Mouse (Mus musculus): Measurements from ENCODE around the gene Tfam. TPM values are rescaled to one million over a fixed set of nuclear protein-coding genes. Genes with fewer than 3 reads are reported as not detected.

Tfam gene
- 10 to 100 TPM; 37.4 to 44.4 TPM for total RNA-seq (2021)
- long read RNA-seq, full-length matches to known transcripts: 14 of 15 reads
- long read RNA-seq, partial matches to known transcripts: 1 of 15 reads
- long read RNA-seq, other reads (novel, unspliced or antisense): 0 of 15 reads

- DNase-seq (ENCODE audit: low spot score in 2 of 2): no peak
Measured at GRCm38 (mm10) chr10:71238240-71238554, at the start of gene Tfam. Gene Tfam (minus strand): TSS chr10:71238280.

- peak; percentile 92 to 96 for DNase-seq (ENCODE audit: low spot score in 2 of 2)
Measured at GRCm38 (mm10) chr10:71285126-71285580, 47.1 kb upstream of the Tfam start, which contains the start of gene Ube2d1. Gene Ube2d1 (minus strand): TSS chr10:71285262.

- DNase-seq (ENCODE audit: low spot score in 2 of 2): peak in 1 of 2 experiments; percentile 22
Measured at GRCm38 (mm10) chr10:71284511-71285125, 46.5 kb upstream of the Tfam start.

- no peak for DNase-seq (ENCODE audit: low spot score in 2 of 2)
Measured at GRCm38 (mm10) chr10:71284131-71284510, 46.0 kb upstream of the Tfam start.

- peak; percentile 47 to 79 for DNase-seq (ENCODE audit: low spot score in 2 of 2)
Measured at GRCm38 (mm10) chr10:71273008-71273739, 35.1 kb upstream of the Tfam start.

GRCm38 (mm10) chr10:71267973-71268372 is 29.9 kb upstream of the Tfam start:
- no peak for DNase-seq (ENCODE audit: low spot score in 2 of 2)

- peak in 1 of 2 experiments; percentile 69 for DNase-seq (ENCODE audit: low spot score in 2 of 2)
Measured at GRCm38 (mm10) chr10:71267511-71267910, 29.4 kb upstream of the Tfam start.

GRCm38 (mm10) chr10:71265067-71265466 is 27.0 kb upstream of the Tfam start:
- no peak for DNase-seq (ENCODE audit: low spot score in 2 of 2)

- no peak for DNase-seq (ENCODE audit: low spot score in 2 of 2)
Measured at GRCm38 (mm10) chr10:71261637-71262036, 23.6 kb upstream of the Tfam start.

- DNase-seq (ENCODE audit: low spot score in 2 of 2): no peak
Measured at GRCm38 (mm10) chr10:71258943-71259342, 20.9 kb upstream of the Tfam start.

GRCm38 (mm10) chr10:71258516-71258915 is 20.4 kb upstream of the Tfam start:
- DNase-seq (ENCODE audit: low spot score in 2 of 2): no peak

- no peak for DNase-seq (ENCODE audit: low spot score in 2 of 2)
Measured at GRCm38 (mm10) chr10:71253147-71253546, 15.1 kb upstream of the Tfam start.

GRCm38 (mm10) chr10:71252421-71252820 is 14.3 kb upstream of the Tfam start:
- DNase-seq (ENCODE audit: low spot score in 2 of 2): no peak

- no peak for DNase-seq (ENCODE audit: low spot score in 2 of 2)
Measured at GRCm38 (mm10) chr10:71251846-71252245, 13.8 kb upstream of the Tfam start.

GRCm38 (mm10) chr10:71251256-71251655 is 13.2 kb upstream of the Tfam start:
- no peak for DNase-seq (ENCODE audit: low spot score in 2 of 2)

- peak; percentile 65 to 81 for DNase-seq (ENCODE audit: low spot score in 2 of 2)
Measured at GRCm38 (mm10) chr10:71250472-71250871, 12.4 kb upstream of the Tfam start.

GRCm38 (mm10) chr10:71249086-71249880 is 11.2 kb upstream of the Tfam start:
- no peak for DNase-seq (ENCODE audit: low spot score in 2 of 2)

- DNase-seq (ENCODE audit: low spot score in 2 of 2): no peak
Measured at GRCm38 (mm10) chr10:71246956-71247355, 8.9 kb upstream of the Tfam start.

GRCm38 (mm10) chr10:71239479-71240120 is 1.5 kb upstream of the Tfam start:
- DNase-seq (ENCODE audit: low spot score in 2 of 2): no peak

- DNase-seq (ENCODE audit: low spot score in 2 of 2): peak; percentile 94 to 95
Measured at GRCm38 (mm10) chr10:71237516-71238239, 402 bp downstream of the Tfam start.

- DNase-seq (ENCODE audit: low spot score in 2 of 2): no peak
Measured at GRCm38 (mm10) chr10:71234071-71234470, 4.0 kb downstream of the Tfam start.

Data from layer of hippocampus, adult 18-20 months (tissue).